Mouse (Mus musculus) induced T-regulatory cell, adult 2 months (primary cell): ENCODE results near the gene Pnldc1.
"Not testable (repeated sequence)": the region's sequence is repeated elsewhere in the genome, so short reads cannot be mapped to it uniquely, and the experiment has no call there.

ENCODE experiments used
- DNase-seq: peaks from one replicate; pipeline ENCODE4 v3.0.0-alpha.2; 2012; ENCODE audit warnings: low read depth

The Pnldc1 gene

GRCm38 (mm10) chr17:12909361-12910280 lies at the start of gene Pnldc1:
TSS of gene Pnldc1 (minus strand) at chr17:12910230.
- no peak for DNase-seq

- not testable (repeated sequence) for DNase-seq
Measured at GRCm38 (mm10) chr17:12959377-12959776, 49.3 kb upstream of the Pnldc1 start.

DNA sequence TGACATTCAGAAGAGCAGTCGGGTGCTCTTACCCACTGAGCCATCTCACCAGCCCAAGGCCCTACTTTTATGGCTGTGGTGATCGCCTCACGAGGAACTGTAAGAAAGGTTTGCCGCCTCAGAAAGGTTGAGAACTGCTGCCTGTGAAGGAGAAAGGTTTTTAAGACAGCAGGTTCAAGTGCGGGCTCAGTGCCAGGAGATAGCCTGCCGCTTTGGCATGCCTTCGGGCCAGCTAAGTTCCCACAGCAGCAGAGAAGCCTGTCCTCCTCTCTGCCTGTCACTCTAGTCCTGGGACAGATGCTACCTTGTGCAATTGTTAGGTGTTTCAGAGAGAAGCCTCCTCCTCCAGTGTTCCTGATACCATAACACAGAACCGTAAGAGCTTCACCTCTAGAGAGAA lies 46.6 kb upstream of the Pnldc1 start:
- no peak for DNase-seq

GRCm38 (mm10) chr17:12949669-12950068 lies 39.6 kb upstream of the Pnldc1 start:
- DNase-seq = no peak

GRCm38 (mm10) chr17:12942459-12943162 lies 32.6 kb upstream of the Pnldc1 start:
- peak; percentile 26 for DNase-seq

- DNase-seq = no peak
Measured at GRCm38 (mm10) chr17:12941543-12942260, 31.7 kb upstream of the Pnldc1 start.

- DNase-seq = peak; percentile 32
Measured at GRCm38 (mm10) chr17:12940151-12940805, 30.2 kb upstream of the Pnldc1 start, which contains the start of gene Acat3. TSS of gene Acat3 (minus strand) at chr17:12940600.

DNA sequence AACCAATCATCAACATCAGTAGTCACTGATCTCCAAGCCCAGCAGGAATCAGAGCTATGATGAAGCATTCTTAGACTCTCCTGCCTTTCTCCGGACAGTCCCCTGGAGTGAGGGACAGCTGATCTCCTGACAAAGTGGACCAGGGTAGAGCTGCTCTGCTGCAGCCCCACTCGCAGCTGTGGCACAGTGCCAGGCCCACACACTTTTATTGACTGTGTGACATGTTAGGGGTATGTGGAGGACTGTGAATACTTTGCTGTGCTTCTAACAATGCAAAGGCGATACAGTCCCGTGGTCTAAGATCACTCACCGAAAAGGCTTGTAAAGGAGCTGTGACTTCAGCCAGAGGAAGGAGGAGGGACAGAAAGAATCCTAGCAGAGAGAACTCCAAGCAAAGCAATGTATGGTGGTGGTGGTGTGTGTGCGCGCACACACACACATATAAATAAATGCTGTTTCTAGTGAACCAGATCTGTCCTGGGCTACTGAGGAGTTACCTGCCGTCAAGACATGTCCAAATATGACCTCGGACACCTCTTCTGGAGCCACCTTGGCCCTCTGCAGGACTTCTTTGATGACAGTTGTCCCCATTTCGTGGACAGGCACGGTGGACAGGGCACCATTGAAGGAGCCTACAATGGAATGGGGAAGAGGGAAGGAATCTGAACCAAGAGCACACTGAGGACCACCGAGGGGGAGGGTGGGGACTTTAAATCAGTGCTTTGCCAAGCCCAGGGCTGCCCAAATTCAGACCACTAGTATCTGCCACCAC lies 29.5 kb upstream of the Pnldc1 start:
- DNase-seq = not testable (repeated sequence)

DNA sequence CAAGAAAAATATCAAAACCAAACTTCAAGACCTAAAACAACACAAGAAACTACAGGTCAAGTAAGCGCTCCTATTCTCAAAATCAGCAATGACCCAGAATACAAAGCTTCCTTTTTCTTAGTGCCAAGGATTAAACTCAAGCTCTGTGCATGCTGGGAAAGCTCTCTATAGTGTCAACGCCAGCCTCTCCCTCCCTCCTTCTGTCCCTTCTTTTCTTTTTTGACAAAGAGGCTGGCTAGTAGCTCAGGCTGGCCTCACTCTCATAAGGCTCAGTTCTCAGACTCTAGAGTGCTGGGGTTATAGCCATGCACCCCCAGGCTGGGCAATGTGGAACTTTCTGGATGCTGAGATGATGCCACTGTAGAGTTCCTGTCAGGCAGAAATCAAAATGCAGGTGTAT lies 28.0 kb upstream of the Pnldc1 start:
- DNase-seq = no peak

DNA sequence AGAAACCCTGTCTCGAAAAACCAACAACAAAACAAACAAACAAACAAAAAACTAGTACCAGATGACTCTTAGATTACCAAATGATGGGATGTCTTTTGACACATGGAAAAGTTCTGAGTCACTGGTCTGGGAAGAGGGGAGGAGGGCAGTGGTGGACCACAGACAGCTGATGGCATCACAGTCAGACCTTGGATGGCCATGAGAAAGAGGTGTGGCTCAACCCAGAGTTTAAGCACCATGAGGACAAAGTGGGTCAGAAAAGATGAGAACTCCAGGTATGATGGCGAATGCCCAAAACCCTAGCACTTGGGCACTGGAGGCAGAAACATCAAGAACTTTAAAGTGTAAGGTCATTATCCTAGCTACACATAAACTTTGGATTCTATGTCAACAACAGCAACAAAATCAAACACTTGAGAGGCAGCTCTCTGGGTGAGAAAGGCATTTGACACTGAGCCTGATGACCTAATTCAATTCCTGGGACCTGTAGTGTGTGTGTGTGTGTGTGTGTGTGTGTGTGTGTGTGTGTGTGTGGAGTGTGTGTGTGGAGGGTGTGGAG lies 27.5 kb upstream of the Pnldc1 start:
- DNase-seq = no peak

DNA sequence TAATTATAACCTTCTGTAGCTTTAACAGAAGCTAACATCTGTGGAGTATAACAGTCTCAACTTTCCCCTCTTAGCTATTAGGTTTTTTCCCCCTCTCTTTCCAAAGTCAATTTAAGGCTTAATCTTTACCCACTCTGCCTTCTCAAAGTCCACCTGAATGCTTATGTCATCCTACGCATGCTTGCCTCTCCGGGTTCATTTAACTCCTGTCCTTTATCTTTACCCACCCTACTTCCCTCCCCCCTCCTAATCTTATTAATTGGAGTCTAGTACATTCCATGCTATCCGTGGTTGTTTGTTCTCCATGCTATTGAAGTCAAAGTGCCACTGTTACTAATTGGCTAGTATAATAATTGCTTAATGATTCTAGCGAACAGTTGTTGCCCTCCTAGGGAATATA lies 25.7 kb upstream of the Pnldc1 start:
- no peak for DNase-seq

- not testable (repeated sequence) for DNase-seq
Measured at GRCm38 (mm10) chr17:12931576-12931975, 21.5 kb upstream of the Pnldc1 start.

GRCm38 (mm10) chr17:12925703-12926180 lies 15.7 kb upstream of the Pnldc1 start:
- no peak for DNase-seq

- DNase-seq = no peak
Measured at GRCm38 (mm10) chr17:12925001-12925400, 15.0 kb upstream of the Pnldc1 start.

DNA sequence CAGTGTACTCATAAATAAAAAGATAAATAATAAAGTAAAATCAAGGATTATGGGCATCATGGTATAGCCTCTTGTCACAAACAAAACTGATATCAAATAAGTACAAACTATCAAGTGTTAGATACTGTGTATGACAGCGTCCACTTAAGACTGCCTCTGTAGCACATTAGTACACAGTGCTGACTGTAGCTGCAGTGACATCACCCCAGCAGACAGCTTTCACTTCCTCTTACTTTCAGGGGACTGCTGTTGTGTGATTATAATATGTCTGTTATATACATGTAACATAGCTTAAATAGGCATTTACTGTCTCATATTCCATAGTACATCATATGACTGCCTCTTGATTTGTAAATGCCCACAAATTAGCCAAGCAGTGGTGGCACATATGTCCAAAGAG lies 11.0 kb upstream of the Pnldc1 start:
- no peak for DNase-seq

GRCm38 (mm10) chr17:12916588-12917380 lies 6.8 kb upstream of the Pnldc1 start:
- DNase-seq = peak; percentile 78

DNA sequence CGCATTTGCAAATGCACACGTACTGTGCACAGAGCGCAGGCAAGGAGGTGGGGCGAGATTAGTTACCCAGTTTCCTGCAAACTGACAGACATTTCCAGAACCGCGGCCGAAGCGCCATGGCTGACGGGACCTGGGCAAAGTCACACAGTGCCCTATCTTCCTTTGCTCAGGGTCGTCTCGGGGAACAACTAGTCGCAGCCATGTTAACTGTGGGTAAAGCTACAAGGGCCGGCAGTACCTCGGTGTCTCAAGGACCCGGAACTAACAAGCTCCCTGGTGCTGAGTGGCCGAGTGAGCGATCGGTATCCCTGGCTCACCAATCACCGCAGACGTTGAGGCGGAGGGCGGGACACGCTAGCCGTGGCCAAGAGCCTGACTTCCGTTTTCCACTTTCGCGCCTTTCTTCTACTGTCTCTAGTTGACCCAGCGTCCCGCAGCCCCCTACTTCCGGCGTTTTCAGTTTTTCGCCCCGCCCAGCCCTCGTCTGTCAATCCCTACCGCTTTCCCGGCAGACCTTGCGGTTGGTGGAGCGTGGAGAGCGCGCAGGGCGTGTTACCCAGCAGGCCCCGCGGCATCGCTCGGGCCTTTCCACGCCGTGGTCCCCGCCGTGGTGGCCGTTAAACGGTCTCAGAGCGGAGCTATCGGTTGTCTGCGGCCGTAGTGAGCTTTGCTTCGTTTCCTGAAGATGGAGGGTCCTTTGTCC lies 6.0 kb upstream of the Pnldc1 start, which contains the start of gene Mrpl18:
TSS of gene Mrpl18 (minus strand) at position 465 of the 703 bp plus-strand sequence.
- peak; percentile 100 for DNase-seq

DNA sequence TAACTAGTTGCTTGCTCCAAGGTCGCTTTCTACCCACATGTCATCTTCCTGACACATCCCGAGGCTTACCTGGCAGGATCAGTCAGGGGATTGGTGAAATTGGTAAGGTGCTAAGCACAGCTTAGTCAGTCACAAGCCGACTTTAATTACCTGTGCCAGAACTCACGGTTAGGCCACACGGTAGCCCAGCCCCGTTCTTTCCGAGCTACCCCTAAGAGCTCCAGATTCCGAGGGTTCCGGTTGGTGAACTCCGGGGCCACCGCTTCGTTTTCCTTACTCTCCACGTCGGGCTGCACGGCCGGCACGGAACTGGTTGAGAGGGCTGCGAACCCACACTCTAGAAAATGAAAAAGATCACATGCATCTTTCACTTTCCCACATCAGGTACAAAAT lies 5.5 kb upstream of the Pnldc1 start, which contains the start of gene Tcp1:
TSS of gene Tcp1 (plus strand) at position 214 of the 393 bp plus-strand sequence.
- DNase-seq = no peak

- no peak for DNase-seq
Measured at GRCm38 (mm10) chr17:12910391-12910790, 361 bp upstream of the Pnldc1 start.
